Mouse (Mus musculus): ENCODE measurements around the gene Cadm4. TPM values are rescaled to one million over a fixed set of nuclear protein-coding genes. Genes with fewer than 3 reads are reported as not detected.
"Not testable (repeated sequence)": the region's sequence is repeated elsewhere in the genome, so short reads cannot be mapped to it uniquely, and the experiment has no call there.

The Cadm4 gene
- total RNA-seq, 2 experiments from 2014 or later = 11.9 to 12.5 TPM

GRCm38 (mm10) chr7:24501492-24501891, 19.7 kb downstream of the Cadm4 start:
- DNase-seq = peak; percentile 39

GRCm38 (mm10) chr7:24504004-24504403, 22.2 kb downstream of the Cadm4 start:
- DNase-seq = no peak

- DNase-seq = no peak
These were observed 23.0 kb downstream of the Cadm4 start for GRCm38 (mm10) chr7:24504868-24505267.

DNA sequence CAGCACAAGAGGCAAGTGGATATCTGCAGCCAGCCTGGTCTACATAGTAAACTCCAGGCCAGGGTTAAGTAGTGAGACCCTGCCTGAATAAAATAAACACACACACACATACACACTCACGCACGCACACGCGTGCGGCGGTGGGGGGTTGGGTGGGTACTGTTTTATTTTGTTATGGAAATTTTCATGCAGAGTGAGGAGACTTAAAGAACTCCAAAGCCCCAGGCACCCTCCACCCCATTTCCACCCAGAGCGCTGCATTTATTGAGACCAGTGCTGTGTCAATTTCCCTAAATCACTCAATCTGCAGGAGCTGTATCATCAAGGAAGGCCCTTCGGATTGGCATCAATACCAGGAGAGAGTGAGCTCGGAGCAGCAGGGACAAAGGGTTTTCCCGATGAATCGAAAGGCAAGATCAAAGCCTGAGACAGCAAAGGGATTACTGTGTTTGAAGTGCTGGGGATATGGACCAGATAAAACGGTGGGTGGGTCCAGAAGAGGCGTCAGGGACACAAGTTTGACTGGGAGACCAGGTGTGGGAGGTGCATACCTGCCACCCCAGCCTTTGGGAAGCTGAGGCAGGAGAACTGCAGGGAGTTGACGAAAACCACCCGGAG, 23.7 kb downstream of the Cadm4 start:
- no peak for DNase-seq

GRCm38 (mm10) chr7:24506065-24506459, 24.2 kb downstream of the Cadm4 start:
- DNase-seq = peak; percentile 59

GRCm38 (mm10) chr7:24506476-24506837, 24.6 kb downstream of the Cadm4 start:
- DNase-seq = peak; percentile 70

- DNase-seq = peak; percentile 89
These were observed 25.3 kb downstream of the Cadm4 start, which contains the start of gene Zfp428 for GRCm38 (mm10) chr7:24506838-24507725. Gene Zfp428 (plus strand): TSS chr7:24507006.

- peak; percentile 23 for DNase-seq
These were observed 25.9 kb downstream of the Cadm4 start for GRCm38 (mm10) chr7:24507726-24508114.

- no peak for DNase-seq
These were observed 30.5 kb downstream of the Cadm4 start, which contains the start of gene AC161166.1 for GRCm38 (mm10) chr7:24512355-24512754. Gene AC161166.1 (minus strand): TSS chr7:24512455.

DNA sequence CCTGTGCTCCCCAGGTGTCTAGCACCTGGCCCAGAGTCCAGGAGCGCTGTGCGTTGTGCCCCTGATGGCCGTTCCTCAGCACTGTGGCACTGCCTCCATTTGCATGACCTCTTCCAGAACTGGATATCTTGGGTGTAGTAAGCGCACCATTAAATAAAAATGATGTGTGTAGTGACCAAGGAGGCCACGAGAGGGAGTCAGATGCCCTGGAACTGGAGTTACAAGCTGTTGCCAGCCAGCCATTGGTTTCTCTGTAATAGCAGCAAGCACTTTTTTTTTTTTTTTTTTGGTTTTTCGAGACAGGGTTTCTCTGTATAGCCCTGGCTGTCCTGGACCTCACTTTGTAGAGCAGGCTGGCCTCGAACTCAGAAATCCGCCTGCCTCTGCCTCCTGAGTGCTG, 34.5 kb downstream of the Cadm4 start:
- not testable (repeated sequence) for DNase-seq

GRCm38 (mm10) chr7:24517077-24517476, 35.3 kb downstream of the Cadm4 start:
- no peak for DNase-seq

DNA sequence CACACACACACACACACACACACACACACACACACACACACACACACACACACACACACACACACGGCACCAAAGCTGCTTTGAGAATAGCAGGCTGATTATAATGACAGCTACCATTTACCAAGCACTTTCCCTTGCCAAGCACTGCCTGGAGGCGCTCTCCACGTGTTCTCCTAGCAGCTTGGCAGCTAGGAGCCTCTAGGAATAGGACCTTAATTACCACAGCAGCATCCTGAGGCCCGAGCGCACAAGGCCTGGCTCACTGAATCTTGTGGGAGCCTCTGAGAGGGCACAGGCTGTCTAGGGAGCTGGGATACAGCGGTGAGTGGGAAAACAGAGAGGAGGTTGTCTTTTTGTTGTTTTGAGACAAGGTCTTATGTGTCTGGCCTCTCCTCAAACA, 35.8 kb downstream of the Cadm4 start:
- DNase-seq = no peak

GRCm38 (mm10) chr7:24519130-24519529, 37.3 kb downstream of the Cadm4 start:
- no peak for DNase-seq

GRCm38 (mm10) chr7:24520054-24520453, 38.2 kb downstream of the Cadm4 start:
- not testable (repeated sequence) for DNase-seq

DNA sequence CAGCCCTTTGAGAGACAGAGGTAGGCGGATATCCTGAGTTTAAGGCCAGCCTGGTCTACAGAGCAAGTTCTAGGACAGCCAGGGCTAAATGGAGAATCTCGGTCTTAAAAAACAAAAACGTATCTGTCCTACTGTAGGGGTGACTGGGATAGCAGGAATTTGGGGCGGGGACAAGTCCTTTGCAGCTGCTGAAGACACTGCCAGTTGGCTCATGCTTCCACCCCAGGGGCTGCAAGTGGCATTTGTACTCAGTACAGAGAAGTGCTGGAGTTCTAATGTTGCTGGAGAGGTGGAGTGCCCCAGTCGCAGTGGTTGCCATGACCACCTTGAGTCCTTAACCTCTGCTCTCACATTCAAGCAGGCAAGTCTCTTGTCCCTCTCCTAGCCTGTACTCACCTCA, 41.0 kb downstream of the Cadm4 start:
- no peak for DNase-seq

- no peak for DNase-seq
These were observed 41.9 kb downstream of the Cadm4 start for GRCm38 (mm10) chr7:24523723-24524122.

DNA sequence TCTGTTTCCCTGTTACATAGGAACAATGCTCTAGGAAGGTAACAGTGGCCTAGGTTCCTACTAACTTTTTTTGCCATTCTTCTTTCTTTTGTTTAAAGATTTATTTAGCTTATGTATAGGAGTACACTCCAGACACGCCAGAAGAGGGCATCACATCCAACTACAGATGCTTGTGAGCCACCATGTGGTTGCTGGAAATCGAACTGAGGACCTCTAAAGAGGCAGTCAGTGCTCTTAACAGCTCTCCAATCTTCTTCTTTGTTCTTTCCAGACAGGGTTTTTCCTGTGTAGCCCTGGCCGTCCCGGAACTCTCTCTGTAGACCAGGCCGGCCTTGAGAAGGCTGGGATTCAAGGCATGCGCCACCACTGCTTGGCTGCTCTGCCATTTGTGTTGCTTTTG, 43.2 kb downstream of the Cadm4 start:
- DNase-seq = no peak

DNA sequence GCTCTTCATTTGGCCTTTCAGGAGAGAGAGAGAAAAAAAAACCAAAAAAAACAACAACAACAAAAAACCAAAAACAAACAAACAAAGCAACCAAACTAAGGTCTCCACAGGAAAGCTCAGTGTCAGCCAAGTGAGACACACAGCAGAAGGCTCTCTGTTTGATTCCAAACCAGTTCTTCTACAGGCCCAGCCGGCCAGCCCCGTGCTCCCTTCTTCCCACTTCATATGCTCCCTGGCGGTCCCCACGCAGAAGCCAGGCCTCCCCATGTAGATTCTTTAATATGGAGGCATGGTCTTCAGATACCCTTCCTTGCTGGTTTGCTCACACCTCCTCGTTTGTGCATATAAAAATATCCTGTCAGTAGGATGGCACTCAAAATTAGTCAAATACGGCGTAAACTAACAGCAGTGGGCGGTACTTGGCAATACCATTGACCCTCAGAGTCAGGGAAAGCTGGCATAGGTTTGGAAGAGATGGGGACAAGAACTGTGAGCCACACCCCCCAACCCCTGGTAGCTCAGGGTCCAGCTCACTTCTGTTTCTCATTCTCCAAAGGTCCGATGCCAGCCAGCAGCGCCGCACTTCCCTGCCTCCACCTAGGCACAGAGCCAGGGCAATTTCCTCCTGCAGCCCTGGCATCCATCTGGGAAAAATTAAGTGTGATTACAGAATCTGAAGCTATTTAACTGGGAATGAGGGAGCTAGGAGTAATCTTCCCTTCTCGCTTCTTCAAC, 44.0 kb downstream of the Cadm4 start:
- no peak for DNase-seq

- DNase-seq = no peak
These were observed 47.0 kb downstream of the Cadm4 start for GRCm38 (mm10) chr7:24528861-24529260.

DNA sequence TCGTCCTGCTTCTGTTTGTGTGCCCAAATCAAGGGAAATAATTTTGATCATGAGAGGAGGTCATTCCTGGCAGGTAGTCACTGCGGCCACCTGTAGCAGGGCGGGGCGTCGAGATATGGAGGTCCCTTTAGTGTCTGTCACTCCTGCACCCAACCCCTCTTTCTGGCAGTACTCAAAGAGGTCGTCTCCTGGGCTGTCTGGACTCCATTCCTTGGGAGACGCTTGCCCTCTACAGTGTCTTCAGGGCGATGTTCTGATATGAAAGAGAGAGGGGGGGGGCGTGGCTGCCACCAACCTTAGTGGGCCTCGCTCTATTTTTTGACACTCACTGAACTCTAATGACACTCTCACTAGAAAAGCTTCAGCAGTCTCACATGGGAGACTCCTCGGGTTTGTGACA, 47.8 kb downstream of the Cadm4 start:
- DNase-seq = peak; percentile 15

DNA sequence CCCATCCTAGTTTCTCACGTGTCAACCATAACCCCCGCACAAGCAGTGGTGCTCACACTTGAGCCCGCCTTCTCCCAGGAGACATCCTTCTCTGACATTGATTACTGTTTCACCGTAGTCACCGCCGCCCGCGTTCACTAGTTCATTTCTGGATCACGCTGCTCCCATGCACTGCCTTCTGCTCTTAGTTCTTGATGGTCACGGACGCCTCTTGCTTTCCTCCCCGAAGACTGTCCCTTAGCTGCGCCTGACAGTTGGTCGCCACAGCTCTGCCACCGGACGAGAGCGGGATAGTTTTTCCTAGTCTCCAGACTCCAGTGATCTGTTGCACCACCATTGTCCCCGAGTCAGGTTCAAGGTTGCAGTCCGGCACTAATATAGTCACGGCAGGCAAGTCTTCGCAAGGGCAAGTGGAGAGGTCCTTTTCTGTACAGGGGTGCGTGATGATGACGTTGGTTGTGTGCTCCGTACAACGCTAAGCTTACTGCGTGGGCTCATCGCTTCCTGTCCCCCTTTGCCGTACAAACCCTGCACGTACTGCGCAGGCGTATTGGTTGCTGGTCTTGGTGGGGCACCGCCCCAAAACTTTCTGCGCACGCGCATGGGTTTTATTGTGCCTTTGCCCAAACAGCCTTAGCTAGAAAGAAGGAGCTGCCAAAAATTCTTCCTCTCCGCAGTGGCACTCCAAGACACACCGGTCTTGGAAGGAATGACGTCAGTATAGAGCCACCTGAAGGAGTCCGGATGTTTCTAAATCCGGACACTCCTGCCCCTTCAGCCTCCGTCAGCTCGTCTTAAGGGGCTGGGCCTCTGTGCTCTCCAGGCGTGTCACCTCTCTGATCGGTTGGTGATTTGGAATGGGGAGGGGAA, 48.5 kb downstream of the Cadm4 start, which contains the start of gene Irgq:
Irgq (plus strand) TSS at position 628 of the 870 bp plus-strand sequence.
- peak; percentile 99 for DNase-seq
